Mouse (Mus musculus) C2C12 (cell line): ENCODE results near the gene B4galt5. TPM values are rescaled to one million over a fixed set of nuclear protein-coding genes. Genes with fewer than 3 reads are reported as not detected.

Source experiments
- H3K27me3 ChIP-seq: one replicate; pipeline ENCODE4 v1.6.1; 2011; ENCODE audit not compliant: control insufficient read depth, insufficient read depth, insufficient read length
- H3K36me3 ChIP-seq: one replicate; pipeline ENCODE4 v1.6.1; 2011; ENCODE audit not compliant: control insufficient read depth, insufficient read depth
- H3K4me3 ChIP-seq: one replicate; pipeline ENCODE4 v1.5.1; 2011; ENCODE audit warnings: mild to moderate bottlenecking, control low read depth; ENCODE audit not compliant: poor library complexity, insufficient read depth, severe bottlenecking
- H3K79me2 ChIP-seq: one replicate; pipeline ENCODE4 v1.6.1; 2011; ENCODE audit not compliant: control insufficient read depth, insufficient read depth
- H3K79me3 ChIP-seq: one replicate; pipeline ENCODE4 v1.6.1; 2011; ENCODE audit warnings: low read depth, control low read depth
- H3ac ChIP-seq: one replicate; pipeline ENCODE3; 2011; ENCODE audit warnings: low read depth; ENCODE audit not compliant: control insufficient read depth, insufficient read length
- CEBPB ChIP-seq: IDR thresholded peaks from one replicate; pipeline ENCODE4 v1.6.1; 2011; ENCODE audit warnings: low read depth, mild to moderate bottlenecking, control low read depth, moderate library complexity
- CTCF ChIP-seq: IDR thresholded peaks from one replicate; pipeline ENCODE4 v1.5.1; 2011; ENCODE audit not compliant: control insufficient read depth, insufficient read depth, insufficient read length
- FOSL1 ChIP-seq: IDR thresholded peaks from one replicate; pipeline ENCODE4 v1.8.0; 2011; ENCODE audit warnings: mild to moderate bottlenecking, low read length; ENCODE audit not compliant: poor library complexity, insufficient read depth, severe bottlenecking
- MAX ChIP-seq: IDR thresholded peaks from one replicate; pipeline ENCODE4 v1.6.1; 2011; ENCODE audit warnings: mild to moderate bottlenecking, control low read depth
- MYOD1 ChIP-seq: IDR thresholded peaks from one replicate; pipeline ENCODE4 v1.6.1; 2011; ENCODE audit warnings: low read depth; ENCODE audit not compliant: control insufficient read depth, insufficient read length
- MYOG ChIP-seq: IDR thresholded peaks from one replicate; pipeline ENCODE4 v1.6.1; 2011; ENCODE audit not compliant: control insufficient read depth, insufficient read length; ENCODE audit errors: extremely low read depth
- USF1 ChIP-seq: IDR thresholded peaks from one replicate; pipeline ENCODE4 v1.6.1; 2011; ENCODE audit warnings: low read depth, mild to moderate bottlenecking, control low read depth, moderate library complexity
- polyA plus RNA-seq: library from polyadenylated mRNA; unstranded; fragments of >200 nt; fragmentation: generic; extraction: Trizol; gene quantifications from one replicate; pipeline ENCODE4 v1.2.1, GENCODE M21; 2012; ENCODE audit warnings: missing spikeins

The B4galt5 gene
- polyA plus RNA-seq, 1 experiment: 56.6 TPM

DNA sequence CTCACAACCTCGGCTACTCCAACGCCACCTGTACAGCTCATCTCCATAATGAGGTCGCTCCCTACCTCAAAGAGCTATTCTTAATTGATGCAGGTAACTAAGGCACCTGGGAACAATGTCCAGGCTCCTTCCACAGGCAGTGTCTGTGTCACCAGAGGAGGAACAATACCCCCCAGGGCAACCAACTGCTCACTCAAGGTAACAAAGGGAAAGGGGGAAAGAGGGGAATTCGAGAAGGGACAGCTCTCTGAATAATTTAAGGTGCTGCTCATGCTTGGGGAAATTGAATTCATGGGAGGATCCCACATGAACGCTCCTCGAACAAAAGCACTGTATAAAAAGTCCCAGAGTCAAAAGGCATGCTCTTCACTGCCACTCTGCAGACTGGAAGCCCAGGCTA, 6.1 kb downstream of the B4galt5 start:
- peaks cover 5% of the 10 kb centered on the region for H3K36me3 ChIP-seq
- no peak for TF ChIP-seq MYOG
- no peak for TF ChIP-seq MAX
- TF ChIP-seq MYOD1: no peak
- TF ChIP-seq CEBPB: no peak
- TF ChIP-seq USF1: no peak
- no peak for TF ChIP-seq CTCF
- TF ChIP-seq FOSL1: no peak
- no peak overlapping the region for H3ac ChIP-seq
- H3K79me2 ChIP-seq: peaks cover 100% of the 10 kb centered on the region
- H3K27me3 ChIP-seq: no peaks in the 10 kb centered on the region
- H3K4me3 ChIP-seq: no peak overlapping the region
- peaks cover 78% of the 10 kb centered on the region for H3K79me3 ChIP-seq

DNA sequence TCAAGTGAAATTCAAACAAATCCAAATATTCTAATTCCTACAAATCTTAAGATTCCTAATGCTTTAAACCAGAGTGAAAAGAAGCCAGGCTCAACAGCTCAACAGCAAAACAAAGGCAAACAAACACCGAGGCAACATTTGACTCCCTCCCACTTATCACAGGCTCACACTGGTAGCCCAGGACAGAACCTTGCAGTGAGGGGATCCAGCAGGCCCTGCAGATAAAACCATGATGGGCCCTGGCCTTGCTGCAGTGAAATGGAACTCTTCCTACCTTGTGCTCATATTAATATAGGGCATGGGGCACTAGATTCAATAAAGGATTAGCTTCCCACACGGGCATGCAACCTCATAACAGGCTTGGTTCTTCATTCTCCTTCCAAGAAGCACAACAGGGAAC, 11.4 kb downstream of the B4galt5 start:
- TF ChIP-seq MYOD1: no peak
- TF ChIP-seq CTCF: no peak
- no peak for TF ChIP-seq MAX
- no peak for TF ChIP-seq CEBPB
- TF ChIP-seq FOSL1: no peak
- no peak for TF ChIP-seq USF1
- no peak for TF ChIP-seq MYOG
- Histone ChIP-seq H3K79me2 (peaks cover 97% of the 10 kb centered on the region), H3K4me3 (no peak overlapping the region), H3K27me3 (no peaks in the 10 kb centered on the region), H3K36me3 (no peaks in the 10 kb centered on the region), H3ac (no peak overlapping the region), H3K79me3 (peaks cover 66% of the 10 kb centered on the region)

GRCm38 (mm10) chr2:167337214-167337512, 11.8 kb downstream of the B4galt5 start:
- H3K79me2 ChIP-seq: peaks cover 97% of the 10 kb centered on the region
- H3K4me3 ChIP-seq: no peak overlapping the region
- TF ChIP-seq FOSL1 (no peak), CEBPB (no peak), MYOG (no peak), USF1 (no peak), MYOD1 (no peak), CTCF (no peak), MAX (no peak)
- H3K79me3 ChIP-seq: peaks cover 64% of the 10 kb centered on the region
- H3K27me3 ChIP-seq: no peaks in the 10 kb centered on the region
- no peak overlapping the region for H3ac ChIP-seq
- H3K36me3 ChIP-seq: no peaks in the 10 kb centered on the region

- Histone ChIP-seq H3ac (no peak overlapping the region), H3K27me3 (no peaks in the 10 kb centered on the region), H3K36me3 (no peaks in the 10 kb centered on the region), H3K79me2 (peaks cover 97% of the 10 kb centered on the region), H3K4me3 (no peak overlapping the region), H3K79me3 (peaks cover 60% of the 10 kb centered on the region)
- TF ChIP-seq CTCF: no peak
- no peak for TF ChIP-seq USF1
- TF ChIP-seq MYOG: no peak
- no peak for TF ChIP-seq MYOD1
- TF ChIP-seq CEBPB: no peak
- TF ChIP-seq MAX: no peak
- no peak for TF ChIP-seq FOSL1
Observed at GRCm38 (mm10) chr2:167336384-167337213, 12.4 kb downstream of the B4galt5 start.

DNA sequence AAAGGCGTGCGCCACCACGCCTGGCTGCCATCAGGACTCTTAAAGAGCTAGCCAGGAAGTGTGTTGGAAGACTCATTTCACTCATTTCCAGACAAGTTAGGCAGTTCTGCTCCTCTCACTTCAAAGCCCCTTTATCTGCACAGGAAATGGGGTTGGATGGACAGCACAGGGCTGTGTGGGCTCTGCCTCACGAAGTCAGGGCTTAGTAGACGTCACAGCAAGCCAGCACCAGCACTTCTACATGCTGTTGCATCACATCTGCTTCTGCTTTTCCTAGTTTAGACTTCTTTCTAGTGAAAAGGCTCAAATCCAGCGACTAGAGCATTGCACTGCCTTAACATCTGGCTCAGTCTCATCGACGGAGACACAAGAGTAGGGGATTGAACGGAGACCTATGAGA, 13.9 kb downstream of the B4galt5 start:
- Histone ChIP-seq H3K27me3 (no peaks in the 10 kb centered on the region), H3K4me3 (no peak overlapping the region), H3K79me3 (peaks cover 64% of the 10 kb centered on the region), H3K36me3 (no peaks in the 10 kb centered on the region), H3ac (no peak overlapping the region), H3K79me2 (peaks cover 95% of the 10 kb centered on the region)
- TF ChIP-seq FOSL1: no peak
- TF ChIP-seq MAX: no peak
- TF ChIP-seq CTCF: no peak
- no peak for TF ChIP-seq USF1
- no peak for TF ChIP-seq CEBPB
- TF ChIP-seq MYOG: no peak
- no peak for TF ChIP-seq MYOD1

GRCm38 (mm10) chr2:167334312-167334711, 14.7 kb downstream of the B4galt5 start:
- peaks cover 95% of the 10 kb centered on the region for H3K79me2 ChIP-seq
- H3ac ChIP-seq: no peak overlapping the region
- no peak overlapping the region for H3K4me3 ChIP-seq
- H3K27me3 ChIP-seq: no peaks in the 10 kb centered on the region
- no peaks in the 10 kb centered on the region for H3K36me3 ChIP-seq
- no peak for TF ChIP-seq USF1
- TF ChIP-seq MYOG: no peak
- peaks cover 64% of the 10 kb centered on the region for H3K79me3 ChIP-seq
